Mouse (Mus musculus): ENCODE measurements around the gene Cd47. TPM values are rescaled to one million over a fixed set of nuclear protein-coding genes. Genes with fewer than 3 reads are reported as not detected.
A peak's percentile ranks its signal among the peaks of the same experiment; 100 is the strongest.

Gene Cd47
- polyA plus RNA-seq, 1 experiment from 2014 or later = 63.8 TPM

GRCm38 (mm10) chr16:49798790-49799189, 1.5 kb upstream of the Cd47 start:
- H3K9me3 ChIP-seq (ENCODE audit: control insufficient read depth, low read length) = no peaks in the 10 kb centered on the region
- no peak overlapping the region for H3K27ac ChIP-seq (ENCODE audit: low read depth, low read length)
- no peaks in the 10 kb centered on the region for H3K4me1 ChIP-seq (ENCODE audit: control insufficient read depth, insufficient read depth, low read length)
- H3K27me3 ChIP-seq (ENCODE audit: control insufficient read depth, insufficient read depth, low read length) = no peaks in the 10 kb centered on the region
- H3K4me2 ChIP-seq (ENCODE audit: low read depth) = no peak overlapping the region
- 83% methylated on average over 6 of the region's 6 CpGs for WGBS
- no peaks in the 10 kb centered on the region for H3K36me3 ChIP-seq (ENCODE audit: control insufficient read depth, insufficient read depth, low read length)
- H3K4me3 ChIP-seq (ENCODE audit: low read depth, low read length) = no peak overlapping the region
- no peak for ATAC-seq (ENCODE audit: insufficient read depth, low FRiP score, low TSS enrichment)
- no peak for DNase-seq (ENCODE audit: low spot score)
- H3K9ac ChIP-seq (ENCODE audit: low read length) = no peak overlapping the region

GRCm38 (mm10) chr16:49800996-49801395, 663 bp downstream of the Cd47 start:
- no peak for DNase-seq (ENCODE audit: low spot score)
- Histone ChIP-seq H3K27ac (ENCODE audit: low read depth, low read length) (no peak overlapping the region), H3K27me3 (ENCODE audit: control insufficient read depth, insufficient read depth, low read length) (no peaks in the 10 kb centered on the region), H3K4me2 (ENCODE audit: low read depth) (no peak overlapping the region), H3K36me3 (ENCODE audit: control insufficient read depth, insufficient read depth, low read length) (no peaks in the 10 kb centered on the region), H3K9me3 (ENCODE audit: control insufficient read depth, low read length) (no peaks in the 10 kb centered on the region), H3K9ac (ENCODE audit: low read length) (no peak overlapping the region), H3K4me3 (ENCODE audit: low read depth, low read length) (no peak overlapping the region), H3K4me1 (ENCODE audit: control insufficient read depth, insufficient read depth, low read length) (no peaks in the 10 kb centered on the region; the same call in 1 of the 2 replicates)
- ATAC-seq (ENCODE audit: insufficient read depth, low FRiP score, low TSS enrichment) = no peak
- 82% methylated on average over 5 of the region's 5 CpGs for WGBS

DNA sequence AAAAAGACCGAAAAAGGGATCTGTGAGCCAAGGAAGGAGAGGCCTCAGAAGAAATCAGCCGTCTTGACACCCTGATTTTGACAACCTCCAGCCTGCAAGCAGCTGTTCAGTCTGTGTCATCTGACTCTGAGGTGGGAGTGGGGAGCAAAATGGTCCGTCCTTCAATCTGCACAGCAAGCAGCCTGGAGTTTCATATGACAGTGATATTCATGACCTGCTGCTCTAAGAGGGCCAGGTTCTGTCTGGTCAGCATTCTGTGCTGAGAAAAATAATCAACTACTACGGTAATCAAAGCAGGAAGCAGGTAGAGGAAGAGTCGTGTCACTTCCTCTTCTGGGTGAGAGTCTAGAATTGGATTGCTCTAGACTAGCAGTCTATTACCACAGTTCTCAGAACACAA, 1.1 kb downstream of the Cd47 start:
- H3K9me3 ChIP-seq (ENCODE audit: control insufficient read depth, low read length) = no peaks in the 10 kb centered on the region
- no peaks in the 10 kb centered on the region for H3K36me3 ChIP-seq (ENCODE audit: control insufficient read depth, insufficient read depth, low read length)
- ATAC-seq (ENCODE audit: insufficient read depth, low FRiP score, low TSS enrichment) (no peak), DNase-seq (ENCODE audit: low spot score) (no peak)
- H3K27me3 ChIP-seq (ENCODE audit: control insufficient read depth, insufficient read depth, low read length) = no peaks in the 10 kb centered on the region
- H3K4me2 ChIP-seq (ENCODE audit: low read depth) = no peak overlapping the region
- no peaks in the 10 kb centered on the region; the same call in 1 of the 2 replicates for H3K4me1 ChIP-seq (ENCODE audit: control insufficient read depth, insufficient read depth, low read length)
- no peak overlapping the region for H3K4me3 ChIP-seq (ENCODE audit: low read depth, low read length)
- WGBS = 61% methylated on average over 5 of the region's 5 CpGs
- no peak overlapping the region for H3K27ac ChIP-seq (ENCODE audit: low read depth, low read length)
- H3K9ac ChIP-seq (ENCODE audit: low read length) = no peak overlapping the region

- Histone ChIP-seq H3K9me3 (ENCODE audit: control insufficient read depth, low read length) (no peaks in the 10 kb centered on the region), H3K4me3 (ENCODE audit: low read depth, low read length) (no peak overlapping the region), H3K27ac (ENCODE audit: low read depth, low read length) (no peak overlapping the region), H3K9ac (ENCODE audit: low read length) (no peak overlapping the region), H3K4me2 (ENCODE audit: low read depth) (no peak overlapping the region), H3K27me3 (ENCODE audit: control insufficient read depth, insufficient read depth, low read length) (no peaks in the 10 kb centered on the region), H3K4me1 (ENCODE audit: control insufficient read depth, insufficient read depth, low read length) (no peaks in the 10 kb centered on the region; the same call in 1 of the 2 replicates), H3K36me3 (ENCODE audit: control insufficient read depth, insufficient read depth, low read length) (no peaks in the 10 kb centered on the region)
- WGBS = 48% methylated on average over 2 of the region's 2 CpGs
- peak; percentile 27 for DNase-seq (ENCODE audit: low spot score)
- peak; percentile 54 for ATAC-seq (ENCODE audit: insufficient read depth, low FRiP score, low TSS enrichment)
These were observed 2.7 kb downstream of the Cd47 start for GRCm38 (mm10) chr16:49802993-49803392.

- Histone ChIP-seq H3K36me3 (ENCODE audit: control insufficient read depth, insufficient read depth, low read length) (no peaks in the 10 kb centered on the region), H3K27ac (ENCODE audit: low read depth, low read length) (0 out of 2 replicates have a peak overlapping the region, but pooled peaks have one; percentile 9), H3K4me3 (ENCODE audit: low read depth, low read length) (peak overlapping the region; percentile 15; the same call in 1 of the 2 replicates), H3K4me2 (ENCODE audit: low read depth) (peak overlapping the region; percentile 38), H3K27me3 (ENCODE audit: control insufficient read depth, insufficient read depth, low read length) (no peaks in the 10 kb centered on the region), H3K9ac (ENCODE audit: low read length) (no peak overlapping the region), H3K4me1 (ENCODE audit: control insufficient read depth, insufficient read depth, low read length) (no peaks in the 10 kb centered on the region; the same call in 1 of the 2 replicates), H3K9me3 (ENCODE audit: control insufficient read depth, low read length) (no peaks in the 10 kb centered on the region)
- ATAC-seq (ENCODE audit: insufficient read depth, low FRiP score, low TSS enrichment) (peak; percentile 38; the same call in 1 of the 2 replicates), DNase-seq (ENCODE audit: low spot score) (peak; percentile 53)
- 1% methylated on average over 12 of the region's 12 CpGs for WGBS
These were observed 3.7 kb downstream of the Cd47 start for GRCm38 (mm10) chr16:49803932-49804461.

DNA sequence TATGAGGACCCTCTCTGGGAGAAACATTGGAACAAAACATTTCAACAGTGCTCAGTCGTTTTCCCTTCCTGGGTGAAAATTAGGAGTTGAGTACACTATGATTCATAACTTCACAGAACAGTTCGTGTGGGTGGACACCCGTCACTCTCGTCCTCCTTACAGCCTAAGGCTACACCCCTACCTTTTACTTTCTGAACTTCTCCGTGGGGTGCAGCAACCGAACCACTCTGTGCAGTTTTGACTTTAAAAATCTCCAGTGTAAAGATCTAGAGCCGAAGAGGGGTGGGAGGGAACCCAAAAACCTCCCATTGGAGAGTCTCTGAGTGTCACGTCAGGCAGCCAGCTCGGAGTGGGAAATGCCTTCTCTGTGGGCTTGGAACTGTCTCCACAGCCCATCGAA, 6.6 kb downstream of the Cd47 start:
- DNase-seq (ENCODE audit: low spot score) (no peak), ATAC-seq (ENCODE audit: insufficient read depth, low FRiP score, low TSS enrichment) (no peak)
- Histone ChIP-seq H3K4me3 (ENCODE audit: low read depth, low read length) (no peak overlapping the region), H3K36me3 (ENCODE audit: control insufficient read depth, insufficient read depth, low read length) (no peaks in the 10 kb centered on the region), H3K9ac (ENCODE audit: low read length) (no peak overlapping the region), H3K9me3 (ENCODE audit: control insufficient read depth, low read length) (no peaks in the 10 kb centered on the region), H3K4me2 (ENCODE audit: low read depth) (no peak overlapping the region), H3K4me1 (ENCODE audit: control insufficient read depth, insufficient read depth, low read length) (no peaks in the 10 kb centered on the region; the same call in 1 of the 2 replicates), H3K27ac (ENCODE audit: low read depth, low read length) (no peak overlapping the region), H3K27me3 (ENCODE audit: control insufficient read depth, insufficient read depth, low read length) (no peaks in the 10 kb centered on the region)
- WGBS = 90% methylated on average over 10 of the region's 10 CpGs

GRCm38 (mm10) chr16:49807419-49807841, 7.1 kb downstream of the Cd47 start:
- no peak overlapping the region for H3K4me3 ChIP-seq (ENCODE audit: low read depth, low read length)
- no peak for DNase-seq (ENCODE audit: low spot score)
- no peaks in the 10 kb centered on the region for H3K9me3 ChIP-seq (ENCODE audit: control insufficient read depth, low read length)
- no peak overlapping the region for H3K9ac ChIP-seq (ENCODE audit: low read length)
- H3K27ac ChIP-seq (ENCODE audit: low read depth, low read length) = no peak overlapping the region
- no peaks in the 10 kb centered on the region; the same call in 1 of the 2 replicates for H3K4me1 ChIP-seq (ENCODE audit: control insufficient read depth, insufficient read depth, low read length)
- H3K4me2 ChIP-seq (ENCODE audit: low read depth) = no peak overlapping the region
- no peak for ATAC-seq (ENCODE audit: insufficient read depth, low FRiP score, low TSS enrichment)
- no peaks in the 10 kb centered on the region for H3K36me3 ChIP-seq (ENCODE audit: control insufficient read depth, insufficient read depth, low read length)
- WGBS = 90% methylated on average over 7 of the region's 7 CpGs
- no peaks in the 10 kb centered on the region for H3K27me3 ChIP-seq (ENCODE audit: control insufficient read depth, insufficient read depth, low read length)

- Histone ChIP-seq H3K9ac (ENCODE audit: low read length) (no peak overlapping the region), H3K4me3 (ENCODE audit: low read depth, low read length) (no peak overlapping the region), H3K4me1 (ENCODE audit: control insufficient read depth, insufficient read depth, low read length) (no peaks in the 10 kb centered on the region; the same call in 1 of the 2 replicates), H3K9me3 (ENCODE audit: control insufficient read depth, low read length) (no peaks in the 10 kb centered on the region), H3K27me3 (ENCODE audit: control insufficient read depth, insufficient read depth, low read length) (no peaks in the 10 kb centered on the region), H3K4me2 (ENCODE audit: low read depth) (no peak overlapping the region), H3K27ac (ENCODE audit: low read depth, low read length) (no peak overlapping the region), H3K36me3 (ENCODE audit: control insufficient read depth, insufficient read depth, low read length) (no peaks in the 10 kb centered on the region)
- WGBS = 89% methylated on average over 18 of the region's 18 CpGs
- DNase-seq (ENCODE audit: low spot score) = no peak
- no peak for ATAC-seq (ENCODE audit: insufficient read depth, low FRiP score, low TSS enrichment)
These were observed 7.6 kb downstream of the Cd47 start for GRCm38 (mm10) chr16:49807862-49808430.

GRCm38 (mm10) chr16:49811897-49812296, 11.6 kb downstream of the Cd47 start:
- WGBS = 92% methylated on average over 2 of the region's 2 CpGs
- Histone ChIP-seq H3K36me3 (ENCODE audit: control insufficient read depth, insufficient read depth, low read length) (no peaks in the 10 kb centered on the region), H3K4me3 (ENCODE audit: low read depth, low read length) (no peak overlapping the region), H3K9me3 (ENCODE audit: control insufficient read depth, low read length) (no peaks in the 10 kb centered on the region), H3K4me1 (ENCODE audit: control insufficient read depth, insufficient read depth, low read length) (no peaks in the 10 kb centered on the region), H3K27ac (ENCODE audit: low read depth, low read length) (no peak overlapping the region), H3K9ac (ENCODE audit: low read length) (no peak overlapping the region), H3K27me3 (ENCODE audit: control insufficient read depth, insufficient read depth, low read length) (no peaks in the 10 kb centered on the region), H3K4me2 (ENCODE audit: low read depth) (no peak overlapping the region)
- ATAC-seq (ENCODE audit: insufficient read depth, low FRiP score, low TSS enrichment) = no peak
- no peak for DNase-seq (ENCODE audit: low spot score)
